Mouse (Mus musculus): ENCODE measurements around the gene BC034090.
A peak's percentile ranks its signal among the peaks of the same experiment; 100 is the strongest.

GRCm38 (mm10) chr1:155281003-155281793 lies 37.0 kb upstream of the BC034090 start:
- TF ChIP-seq CTCF (IDR thresholded peaks at IDR 0.05; ENCODE audit: control insufficient read depth, insufficient read depth, insufficient read length) = peak; percentile 68
- no peak for TF ChIP-seq USF1 (IDR thresholded peaks at IDR 0.05; ENCODE audit: low read depth)
- TF ChIP-seq FOSL1 (IDR thresholded peaks at IDR 0.05; ENCODE audit: insufficient read depth, low read length, poor library complexity, severe bottlenecking) = no peak
- TF ChIP-seq MYOD1 (IDR thresholded peaks at IDR 0.05; ENCODE audit: control insufficient read depth, insufficient read length, low read depth) = no peak
- TF ChIP-seq MYOG (IDR thresholded peaks at IDR 0.05; ENCODE audit: control insufficient read depth, extremely low read depth, insufficient read length) = no peak
- no peak for TF ChIP-seq CEBPB (IDR thresholded peaks at IDR 0.05; ENCODE audit: low read depth)

Measured in C2C12 (cell line).